ENCODE assay signal across 8 mouse cellular contexts in the genomic region with DNA sequence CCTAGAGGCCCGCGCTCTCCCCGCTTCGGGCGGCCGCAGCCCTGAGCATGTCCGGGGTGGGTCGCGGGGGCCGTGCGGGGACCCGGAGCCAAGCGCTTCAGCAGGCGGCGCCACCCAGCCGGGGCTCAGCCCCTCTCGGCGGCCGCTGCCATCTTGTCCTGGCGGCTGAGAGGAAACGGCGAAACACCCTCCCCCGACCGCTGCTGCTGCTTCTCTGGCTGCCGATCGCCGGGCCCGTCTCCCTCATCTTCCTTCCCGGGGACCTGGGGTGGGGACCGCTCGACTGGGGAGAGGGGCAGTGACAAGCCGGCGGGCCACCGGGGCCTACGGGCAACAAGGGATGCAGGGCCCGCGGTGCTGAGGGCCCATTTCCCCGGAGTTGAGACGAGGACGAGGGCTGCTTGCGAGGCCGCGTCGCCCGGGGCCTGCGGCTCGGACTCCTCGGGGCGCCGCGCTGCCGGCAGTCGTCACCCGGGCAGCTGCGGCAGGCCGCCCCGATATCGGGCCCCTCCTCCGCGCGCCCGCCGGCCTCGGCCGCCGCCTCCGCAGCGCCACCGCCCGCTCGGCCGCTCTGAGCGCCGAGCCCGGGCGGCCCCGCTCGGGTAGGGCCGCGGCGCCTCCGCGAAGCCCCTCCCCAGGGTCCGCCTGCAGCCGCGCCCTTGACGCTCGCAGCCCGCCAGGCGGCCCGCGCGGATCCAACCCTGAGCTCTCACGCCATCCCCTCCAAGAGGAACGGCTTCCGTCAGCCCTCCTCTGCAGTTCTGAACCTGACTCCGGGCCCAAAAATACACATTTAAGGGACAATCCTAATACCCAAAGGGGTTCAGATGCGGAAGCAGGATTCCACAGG. TPM values are rescaled to one million over a fixed set of nuclear protein-coding genes. Genes with fewer than 3 reads are reported as not detected.
DNase-seq lines count a peak whose midpoint lies in the region; ATAC-seq and TF ChIP-seq lines count a peak whose summit lies in the region.

A gene (minus strand): TSS at position 496 of the 850 bp plus-strand sequence.

- peaks cover 9 to 10% of the 10 kb centered on the region in 2 experiments for H3K4me1 ChIP-seq in MEL (ENCODE audit: control insufficient read depth in 1 of 2, insufficient read depth in 2 of 2, low read length in 2 of 2)
- H3K4me1 ChIP-seq in cerebellum, adult 2 months (ENCODE audit: control insufficient read depth, insufficient read depth, low read length): peaks cover 6% of the 10 kb centered on the region; the same call in 1 of the 2 replicates
- H3K4me1 ChIP-seq in lung, postnatal 0 days (ENCODE audit: insufficient read depth, low read depth, low read length): peaks cover 16% of the 10 kb centered on the region; the same call in 1 of the 2 replicates

- peak in 1 of 2 experiments; percentile 67; a peak in 3 of 4 replicates for TF ChIP-seq POLR2A in MEL (IDR thresholded peaks at IDR 0.05; ENCODE audit: control insufficient read depth in 1 of 2, insufficient read depth in 1 of 2, low read depth in 1 of 2, low read length in 2 of 2, poor library complexity in 1 of 2)
- TF ChIP-seq POLR2A in cerebellum, adult 2 months (IDR thresholded peaks at IDR 0.05; ENCODE audit: borderline replicate concordance, insufficient read depth, low read length): peak; percentile 58; the same call in 1 of the 2 replicates

- no peak for TF ChIP-seq EP300 in MEL (IDR thresholded peaks at IDR 0.05; ENCODE audit: low read depth in 1 of 2, low read length in 2 of 2)
- no peak for TF ChIP-seq EP300 in lung, postnatal 0 days (IDR thresholded peaks at IDR 0.05)

- H3K9me3 ChIP-seq in MEL (replicated peaks; ENCODE audit: insufficient read depth, low read length): no peaks in the 10 kb centered on the region
- no peaks in the 10 kb centered on the region for H3K9me3 ChIP-seq in lung, postnatal 0 days (ENCODE audit: low read length)

- ATAC-seq in hematopoietic stem cell, adult 5-6 weeks (replicated peaks in 1 of 2; ENCODE audit: insufficient read depth in 1 of 2, low FRiP score in 2 of 2, low TSS enrichment in 1 of 2, low read depth in 1 of 2, poor library complexity in 2 of 2, severe bottlenecking in 2 of 2): peak; percentile 83 to 85
- ATAC-seq in lung, postnatal 0 days: peak; percentile 90

- DNase-seq in MEL (ENCODE audit: low read depth, low spot score): peak; percentile 82
- peak; percentile 87 to 88 for DNase-seq in cerebellum, adult 2 months
- peak; percentile 75 for DNase-seq in forelimb bud, embryonic 11.5 days (ENCODE audit: low read depth, low spot score)
- DNase-seq in layer of hippocampus, adult 9-11 months: peak; percentile 87
- DNase-seq in lung, postnatal 0 days (ENCODE audit: low spot score): peak; percentile 95
- DNase-seq in ovary, postnatal 14 days (ENCODE audit: low spot score): peak; percentile 71
- DNase-seq in thymus, postnatal 14 days: peak; percentile 88

- TF ChIP-seq RAD21 in MEL (IDR thresholded peaks at IDR 0.05; ENCODE audit: low read depth, low read length): no peak

- H3K27ac ChIP-seq in MEL (ENCODE audit: control insufficient read depth, low read depth, low read length): peak within 1 kb of the TSS; percentile 88
- peak within 1 kb of the TSS; percentile 95 for H3K27ac ChIP-seq in cerebellum, adult 2 months (ENCODE audit: insufficient read depth, low read length)
- H3K27ac ChIP-seq in lung, postnatal 0 days (ENCODE audit: low read length): peak within 1 kb of the TSS; percentile 100

- WGBS in cerebellum, adult 2 months: under 1% methylated on average over 75 of the region's 98 CpGs
- WGBS in lung, postnatal 0 days: under 1% methylated on average over 52 of the region's 98 CpGs

- peaks cover 30% of the 10 kb centered on the region for H3K79me2 ChIP-seq in MEL (ENCODE audit: control insufficient read depth, insufficient read depth, low read length, poor library complexity)

- H3K9ac ChIP-seq in MEL (ENCODE audit: control insufficient read depth, low read depth, low read length, poor library complexity, severe bottlenecking): peak within 1 kb of the TSS; percentile 91
- H3K9ac ChIP-seq in lung, postnatal 0 days (replicated peaks; ENCODE audit: low read depth): peak within 1 kb of the TSS; percentile 100

- peaks cover 0 to 16% of the 10 kb centered on the region in 2 experiments; a peak in 2 of 4 replicates for H3K36me3 ChIP-seq in MEL (ENCODE audit: control insufficient read depth in 1 of 2, insufficient read depth in 2 of 2, low read length in 2 of 2)
- H3K36me3 ChIP-seq in lung, postnatal 0 days (ENCODE audit: insufficient read depth, low read length): no peaks in the 10 kb centered on the region

- TF ChIP-seq CTCF in MEL (IDR thresholded peaks at IDR 0.05 in 2 of 3, conservative IDR thresholded peaks at IDR 0.05 in 1 of 3; ENCODE audit: control insufficient read depth in 1 of 3, insufficient read depth in 1 of 3, low read depth in 2 of 3, low read length in 3 of 3, poor library complexity in 1 of 3, severe bottlenecking in 1 of 3): peak in 2 of 3 experiments; percentile 9 to 29; a peak in 3 of 6 replicates
- peak; percentile 31; the same call in 1 of the 2 replicates for TF ChIP-seq CTCF in cerebellum, adult 2 months (IDR thresholded peaks at IDR 0.05; ENCODE audit: borderline replicate concordance, insufficient read depth, low read depth, low read length)
- TF ChIP-seq CTCF in lung, postnatal 0 days (IDR thresholded peaks at IDR 0.05): peak; percentile 66

- peak within 1 kb of the TSS; percentile 98 for H3K4me3 ChIP-seq in MEL (ENCODE audit: control insufficient read depth in 1 of 2, insufficient read depth in 1 of 2, low read depth in 2 of 2, low read length in 2 of 2)
- peak within 1 kb of the TSS; percentile 97 for H3K4me3 ChIP-seq in cerebellum, adult 2 months (replicated peaks; ENCODE audit: insufficient read depth, low read depth, low read length)
- H3K4me3 ChIP-seq in lung, postnatal 0 days (ENCODE audit: low read depth, low read length): peak within 1 kb of the TSS; percentile 99

- H3K4me2 ChIP-seq in lung, postnatal 0 days (replicated peaks; ENCODE audit: low read depth, low read length): peak within 1 kb of the TSS; percentile 66

- no peaks in the 10 kb centered on the region for H3K27me3 ChIP-seq in MEL (ENCODE audit: control insufficient read depth in 1 of 2, insufficient read depth in 2 of 2, low read length in 2 of 2)
- H3K27me3 ChIP-seq in cerebellum, adult 2 months (ENCODE audit: control insufficient read depth, insufficient read depth, low read length): no peaks in the 10 kb centered on the region
- H3K27me3 ChIP-seq in lung, postnatal 0 days (replicated peaks; ENCODE audit: insufficient read depth, low read length): no peaks in the 10 kb centered on the region

TF ChIP-seq in MEL, 35 proteins besides CTCF, POLR2A, EP300 and RAD21:
- TF ChIP-seq TAL1 (IDR thresholded peaks at IDR 0.05; ENCODE audit: low read length) (no peak), TCF12 (IDR thresholded peaks at IDR 0.05; ENCODE audit: low read depth, low read length) (0 out of 2 replicates have a peak, but pooled peaks have one; percentile 12), ELF1 (IDR thresholded peaks at IDR 0.05; ENCODE audit: low read depth, low read length) (no peak), UBTF (IDR thresholded peaks at IDR 0.05; ENCODE audit: borderline replicate concordance, insufficient read depth, low read depth, low read length) (0 out of 2 replicates have a peak, but pooled peaks have one; percentile 80), TBP (IDR thresholded peaks at IDR 0.05; ENCODE audit: low read depth, low read length) (no peak), NRF1 (IDR thresholded peaks at IDR 0.05; ENCODE audit: insufficient read depth, low read depth, low read length, poor library complexity, severe bottlenecking) (0 out of 2 replicates have a peak, but pooled peaks have one; percentile 13), ZMIZ1 (IDR thresholded peaks at IDR 0.05; ENCODE audit: low read depth, low read length) (peak; percentile 66; the same call in 1 of the 2 replicates), CHD1 (IDR thresholded peaks at IDR 0.05; ENCODE audit: low read depth, low read length) (peak; percentile 28), KAT2A (conservative IDR thresholded peaks at IDR 0.05; ENCODE audit: low read depth, low read length) (no peak), MAX (IDR thresholded peaks at IDR 0.05; ENCODE audit: low read length) (0 out of 2 replicates have a peak, but pooled peaks have one; percentile 24), SIN3A (IDR thresholded peaks at IDR 0.05; ENCODE audit: low read length) (peak; percentile 52), NELFE (IDR thresholded peaks at IDR 0.05; ENCODE audit: low read depth, low read length) (peak; percentile 11; the same call in 1 of the 2 replicates)

RNA-seq across cellular contexts. Expression of the gene that starts here (rescaled TPM):
- 11.9 and 12.1 TPM in 2 replicates for total RNA-seq in MEL (2012; rRNA removed)
- polyA plus RNA-seq in MEL (2012; ENCODE audit: insufficient read depth in 1 of 2, insufficient read length in 2 of 2, low read depth in 1 of 2, low replicate concordance in 2 of 2, missing spikeins in 1 of 2): 10 to 100 TPM; 17.0 to 19.4 TPM
- polyA plus RNA-seq in cerebellum, adult 2 months (2012; rRNA removed): 39.5 and 43.1 TPM in 2 replicates
- 47.8 and 48.7 TPM in 2 replicates for total RNA-seq in hematopoietic stem cell, adult 5-6 weeks (2017)
- 17.5 and 18.4 TPM in 2 replicates for polyA plus RNA-seq in lung, postnatal 0 days (2015; fragmentation: Nextera tagmentation; extraction: Ambion mirVana)

Comparison
In these comparisons a context has a peak if more than half of its experiments do, and no peak if none do; other contexts are left out.
1. Peak in every context shown above with its lines: DNase-seq, ATAC-seq, H3K4me3 ChIP-seq and H3K27ac ChIP-seq.